Mouse (Mus musculus) skeletal muscle tissue, postnatal 0 days (tissue): ENCODE results near the gene Olfr781. TPM values are rescaled to one million over a fixed set of nuclear protein-coding genes. Genes with fewer than 3 reads are reported as not detected.

Experiments used
- polyA plus RNA-seq: library from polyadenylated mRNA; unstranded; fragments of >200 nt; fragmentation: Nextera tagmentation; extraction: Ambion mirVana; gene quantifications from 2 replicates; pipeline ENCODE4 v1.2.1, GENCODE M21; 2015

The Olfr781 gene
- polyA plus RNA-seq: not detected in 2 replicates

GRCm38 (mm10) chr10:129328554-129328953 lies at the start of gene Olfr781:
Gene Olfr781 (plus strand): TSS chr10:129328854.

GRCm38 (mm10) chr10:129317817-129318216 lies 10.8 kb upstream of the Olfr781 start, which contains the start of gene Olfr780:
Gene Olfr780 (plus strand): TSS chr10:129318117.

DNA sequence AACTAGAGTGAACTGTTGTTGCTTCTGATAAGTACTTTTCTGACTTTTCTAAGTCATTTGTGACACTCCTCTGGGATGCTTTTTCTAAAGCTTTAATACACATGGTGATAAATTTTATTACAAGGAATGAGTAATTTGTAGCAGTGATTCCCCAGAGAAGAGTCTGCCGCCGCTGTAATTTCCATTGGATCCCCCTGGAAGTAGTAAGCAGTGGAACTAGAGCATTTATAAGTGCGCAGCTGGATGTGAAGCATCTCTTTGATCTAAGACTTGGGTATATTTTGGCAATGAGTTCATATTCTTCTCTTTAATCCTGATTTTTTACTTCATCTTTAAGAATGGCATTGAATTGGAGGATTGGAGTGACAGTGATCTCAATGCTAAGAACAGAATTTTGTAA lies 19.9 kb downstream of the Olfr781 start, which contains the start of gene Olfr782:
Olfr782 (plus strand) TSS at position 301 of the 400 bp plus-strand sequence.

Other genes with a start within 250 kb of the Olfr781 start
- not detected in 2 replicates for gene Olfr767, start 245.9 kb upstream of the Olfr781 start, polyA plus RNA-seq
- gene Olfr768, start 229.5 kb upstream of the Olfr781 start, polyA plus RNA-seq: not detected in 2 replicates
- not detected in 2 replicates for gene Olfr769, start 211.0 kb upstream of the Olfr781 start, polyA plus RNA-seq
- gene Olfr770, start 189.9 kb upstream of the Olfr781 start, polyA plus RNA-seq: not detected in 2 replicates
- not detected in 2 replicates for gene Olfr771, start 164.1 kb upstream of the Olfr781 start, polyA plus RNA-seq
- gene Olfr772, start 150.9 kb upstream of the Olfr781 start, polyA plus RNA-seq: not detected in 2 replicates
- gene Olfr773, start 141.4 kb upstream of the Olfr781 start, polyA plus RNA-seq: not detected in 2 replicates
- gene Olfr774, start 92.7 kb upstream of the Olfr781 start, polyA plus RNA-seq: not detected in 2 replicates
- gene Olfr775, start 80.4 kb upstream of the Olfr781 start, polyA plus RNA-seq: not detected in 2 replicates
- gene Olfr776, start 69.7 kb upstream of the Olfr781 start, polyA plus RNA-seq: not detected in 2 replicates
- not detected in 2 replicates for gene Olfr777, start 57.4 kb upstream of the Olfr781 start, polyA plus RNA-seq
- gene Olfr780, start 10.7 kb upstream of the Olfr781 start, polyA plus RNA-seq: not detected in 2 replicates
- gene Olfr782, start 20.0 kb downstream of the Olfr781 start, polyA plus RNA-seq: not detected in 2 replicates
- 0.06 TPM in 1 of 2 replicates, not detected in the other for gene Olfr784, start 55.2 kb downstream of the Olfr781 start, polyA plus RNA-seq
- not detected in 2 replicates for gene Olfr785, start 76.6 kb downstream of the Olfr781 start, polyA plus RNA-seq
- not detected in 2 replicates for gene Olfr786, start 98.5 kb downstream of the Olfr781 start, polyA plus RNA-seq
- gene Olfr787, start 133.0 kb downstream of the Olfr781 start, polyA plus RNA-seq: not detected in 2 replicates
- gene Olfr788, start 142.1 kb downstream of the Olfr781 start, polyA plus RNA-seq: not detected in 2 replicates
- not detected in 2 replicates for gene Olfr789, start 155.9 kb downstream of the Olfr781 start, polyA plus RNA-seq
- not detected in 2 replicates for gene Olfr790, start 169.6 kb downstream of the Olfr781 start, polyA plus RNA-seq
- not detected in 2 replicates for gene Olfr791, start 192.9 kb downstream of the Olfr781 start, polyA plus RNA-seq
- gene Olfr792, start 210.3 kb downstream of the Olfr781 start, polyA plus RNA-seq: not detected in 2 replicates
- not detected in 2 replicates for gene Olfr794, start 238.8 kb downstream of the Olfr781 start, polyA plus RNA-seq